Mouse (Mus musculus): ENCODE data around the gene Itgb5. TPM values are rescaled to one million over a fixed set of nuclear protein-coding genes. Genes with fewer than 3 reads are reported as not detected.

Gene Itgb5
- total and polyA plus RNA-seq, 3 experiments, result 0.85 to 20.1 (median 1.8) TPM

GRCm38 (mm10) chr16:33894449-33894848 lies 65.0 kb downstream of the Itgb5 start:
- dilution Hi-C loops (cut with MboI; ENCODE audit: extremely low pct_ligation_motif_present, extremely low pct_unique_long_range_greater_than_20kb, low sequenced_read_pairs), result no loop called here
- DNase-seq (ENCODE audit: extremely low read depth), result no peak
- Histone ChIP-seq H3K9me3 (replicated peaks; ENCODE audit: low read length) (no peaks in the 10 kb centered on the region), H3K27ac (ENCODE audit: insufficient read depth, low read depth) (no peak overlapping the region), H3K27me3 (replicated peaks) (peaks cover 17% of the 10 kb centered on the region), H3K4me2 (ENCODE audit: insufficient read depth, low read depth, poor library complexity, severe bottlenecking) (no peak overlapping the region), H3K4me1 (ENCODE audit: control insufficient read depth in 1 of 2, insufficient read depth in 2 of 2) (peaks cover 0 to 10% of the 10 kb centered on the region in 2 experiments; a peak in 1 of 4 replicates), H3K79me2 (replicated peaks; ENCODE audit: control insufficient read depth, extremely low read depth, insufficient read depth, poor library complexity, severe bottlenecking) (no peaks in the 10 kb centered on the region), H3K36me3 (replicated peaks in 1 of 2; ENCODE audit: control insufficient read depth in 1 of 2, insufficient read depth in 1 of 2, low read length in 1 of 2) (no peaks in the 10 kb centered on the region), H3K4me3 (replicated peaks in 1 of 3; ENCODE audit: low read depth in 2 of 3, low read length in 2 of 3, poor library complexity in 1 of 3) (no peak overlapping the region), H3K9ac (ENCODE audit: insufficient read depth, low read depth) (no peak overlapping the region)
- no peak for TF ChIP-seq POLR2AphosphoS2 (IDR thresholded peaks at IDR 0.05; ENCODE audit: low read depth, low read length)
- TF ChIP-seq KAT2A (IDR thresholded peaks at IDR 0.05; ENCODE audit: insufficient replicate concordance, low read length), result no peak
- no peak for TF ChIP-seq USF1 (IDR thresholded peaks at IDR 0.05; ENCODE audit: low read depth, low read length)
- TF ChIP-seq TCF12 (IDR thresholded peaks at IDR 0.05; ENCODE audit: low read depth, low read length), result no peak
- TF ChIP-seq NELFE (IDR thresholded peaks at IDR 0.05; ENCODE audit: low read depth, low read length), result no peak
- TF ChIP-seq ETS1 (conservative IDR thresholded peaks at IDR 0.05; ENCODE audit: low read depth, low read length), result no peak
- in situ Hi-C loops (cut with MboI; ENCODE audit: low pct_ligation_motif_present, low pct_unique_long_range_greater_than_20kb, low sequenced_read_pairs), result no loop called here

- no peak overlapping the region for H3K4me2 ChIP-seq (ENCODE audit: insufficient read depth, low read depth, poor library complexity, severe bottlenecking)
- peaks cover 0 to 10% of the 10 kb centered on the region in 2 experiments; a peak in 1 of 4 replicates for H3K4me1 ChIP-seq (ENCODE audit: control insufficient read depth in 1 of 2, insufficient read depth in 2 of 2)
- H3K4me3 ChIP-seq (replicated peaks in 1 of 3; ENCODE audit: low read depth in 2 of 3, low read length in 2 of 3, poor library complexity in 1 of 3), result no peak overlapping the region
- in situ Hi-C loops (cut with MboI; ENCODE audit: low pct_ligation_motif_present, low pct_unique_long_range_greater_than_20kb, low sequenced_read_pairs) (no loop called here), dilution Hi-C loops (cut with MboI; ENCODE audit: extremely low pct_ligation_motif_present, extremely low pct_unique_long_range_greater_than_20kb, low sequenced_read_pairs) (no loop called here)
- H3K9me3 ChIP-seq (replicated peaks; ENCODE audit: low read length), result no peaks in the 10 kb centered on the region
- H3K27ac ChIP-seq (ENCODE audit: insufficient read depth, low read depth), result no peak overlapping the region
- H3K27me3 ChIP-seq (replicated peaks), result peaks cover 21% of the 10 kb centered on the region
- no peak overlapping the region for H3K9ac ChIP-seq (ENCODE audit: insufficient read depth, low read depth)
- H3K36me3 ChIP-seq (replicated peaks in 1 of 2; ENCODE audit: control insufficient read depth in 1 of 2, insufficient read depth in 1 of 2, low read length in 1 of 2), result no peaks in the 10 kb centered on the region
- TF ChIP-seq HCFC1 (IDR thresholded peaks at IDR 0.05; ENCODE audit: low read depth, low read length), result no peak
- peak; percentile 36 for TF ChIP-seq MAX (IDR thresholded peaks at IDR 0.05; ENCODE audit: low read length)
- no peak for DNase-seq (ENCODE audit: extremely low read depth)
- H3K79me2 ChIP-seq (replicated peaks; ENCODE audit: control insufficient read depth, extremely low read depth, insufficient read depth, poor library complexity, severe bottlenecking), result no peaks in the 10 kb centered on the region
These were observed 66.2 kb downstream of the Itgb5 start for GRCm38 (mm10) chr16:33895690-33896089.

- in situ Hi-C loops (cut with MboI; ENCODE audit: low pct_ligation_motif_present, low pct_unique_long_range_greater_than_20kb, low sequenced_read_pairs) (no loop called here), dilution Hi-C loops (cut with MboI; ENCODE audit: extremely low pct_ligation_motif_present, extremely low pct_unique_long_range_greater_than_20kb, low sequenced_read_pairs) (no loop called here)
- Histone ChIP-seq H3K9ac (ENCODE audit: insufficient read depth, low read depth) (no peak overlapping the region), H3K4me3 (replicated peaks in 1 of 3; ENCODE audit: low read depth in 2 of 3, low read length in 2 of 3, poor library complexity in 1 of 3) (no peak overlapping the region), H3K27ac (ENCODE audit: insufficient read depth, low read depth) (no peak overlapping the region), H3K36me3 (replicated peaks in 1 of 2; ENCODE audit: control insufficient read depth in 1 of 2, insufficient read depth in 1 of 2, low read length in 1 of 2) (no peaks in the 10 kb centered on the region), H3K4me1 (ENCODE audit: control insufficient read depth in 1 of 2, insufficient read depth in 2 of 2) (peaks cover 0 to 10% of the 10 kb centered on the region in 2 experiments; a peak in 1 of 4 replicates), H3K79me2 (replicated peaks; ENCODE audit: control insufficient read depth, extremely low read depth, insufficient read depth, poor library complexity, severe bottlenecking) (no peaks in the 10 kb centered on the region), H3K4me2 (ENCODE audit: insufficient read depth, low read depth, poor library complexity, severe bottlenecking) (no peak overlapping the region), H3K27me3 (replicated peaks) (peaks cover 26% of the 10 kb centered on the region), H3K9me3 (replicated peaks; ENCODE audit: low read length) (no peaks in the 10 kb centered on the region)
- no peak for DNase-seq (ENCODE audit: extremely low read depth)
- no peak for TF ChIP-seq NRF1 (IDR thresholded peaks at IDR 0.05; ENCODE audit: low read depth, low read length)
- TF ChIP-seq NELFE (IDR thresholded peaks at IDR 0.05; ENCODE audit: low read depth, low read length), result no peak
- TF ChIP-seq EP300 (IDR thresholded peaks at IDR 0.05; ENCODE audit: low read length), result no peak
- TF ChIP-seq ZNF384 (IDR thresholded peaks at IDR 0.05; ENCODE audit: low read depth, low read length), result no peak
- no peak for TF ChIP-seq MYC (IDR thresholded peaks at IDR 0.05; ENCODE audit: low read depth, low read length)
- no peak for TF ChIP-seq POLR2AphosphoS2 (IDR thresholded peaks at IDR 0.05; ENCODE audit: low read depth, low read length)
- no peak for TF ChIP-seq CHD1 (IDR thresholded peaks at IDR 0.05; ENCODE audit: low read depth, low read length)
- TF ChIP-seq UBTF (IDR thresholded peaks at IDR 0.05; ENCODE audit: low read depth, low read length), result no peak
- no peak for TF ChIP-seq USF2 (conservative IDR thresholded peaks at IDR 0.05; ENCODE audit: low read depth, low read length)
- TF ChIP-seq ZMIZ1 (IDR thresholded peaks at IDR 0.05; ENCODE audit: low read depth, low read length), result no peak
- no peak for TF ChIP-seq TBP (conservative IDR thresholded peaks at IDR 0.05; ENCODE audit: low read depth, low read length)
- TF ChIP-seq ETS1 (conservative IDR thresholded peaks at IDR 0.05; ENCODE audit: low read depth, low read length), result no peak
- no peak for TF ChIP-seq ELF1 (IDR thresholded peaks at IDR 0.05; ENCODE audit: low read depth, low read length)
- TF ChIP-seq RCOR1 (conservative IDR thresholded peaks at IDR 0.05; ENCODE audit: low read depth, low read length), result no peak
- TF ChIP-seq BHLHE40 (IDR thresholded peaks at IDR 0.05; ENCODE audit: low read depth, low read length), result no peak
- TF ChIP-seq E2F4 (IDR thresholded peaks at IDR 0.05; ENCODE audit: insufficient replicate concordance, low read depth, low read length), result no peak
These were observed 67.3 kb downstream of the Itgb5 start for GRCm38 (mm10) chr16:33896801-33897200.

All from CH12.LX (cell line).